Mouse (Mus musculus) liver, adult 2 months (tissue): ENCODE data around the gene Olfr507. TPM values are rescaled to one million over a fixed set of nuclear protein-coding genes. Genes with fewer than 3 reads are reported as not detected.
"Not testable (repeated sequence)": the region's sequence is repeated elsewhere in the genome, so short reads cannot be mapped to it uniquely, and the experiment has no call there.

Source experiments
- DNase-seq: peaks from one replicate; pipeline ENCODE4 v3.0.0-alpha.2; 2011; ENCODE audit warnings: low read depth, low spot score; ENCODE audit errors: extremely low read depth
- H3K27ac ChIP-seq: fragments of 200-500 bp; replicated peaks from 2 replicates; pipeline ENCODE4 v1.5.1; 2012; ENCODE audit warnings: low read depth, mild to moderate bottlenecking, control low read depth, inconsistent platforms, low read length; ENCODE audit not compliant: insufficient read depth
- H3K27me3 ChIP-seq: fragments of 200-500 bp; 2 replicates; pipeline ENCODE4 v1.6.1; 2012; ENCODE audit warnings: mild to moderate bottlenecking, moderate library complexity, low read length, inconsistent platforms; ENCODE audit not compliant: control insufficient read depth, insufficient read depth
- H3K36me3 ChIP-seq: fragments of 200-500 bp; 2 replicates; pipeline ENCODE4 v1.6.1; 2012; ENCODE audit warnings: low read length, inconsistent platforms; ENCODE audit not compliant: control insufficient read depth, insufficient read depth
- H3K4me1 ChIP-seq: fragments of 200-500 bp; 2 replicates; pipeline ENCODE4 v1.6.1; 2011; ENCODE audit warnings: low read length; ENCODE audit not compliant: control insufficient read depth, insufficient read depth
- H3K4me3 ChIP-seq: fragments of 200-500 bp; 2 replicates; pipeline ENCODE4 v1.5.1; 2011; ENCODE audit warnings: low read depth, mild to moderate bottlenecking, control low read depth, low read length, moderate library complexity; ENCODE audit not compliant: insufficient read depth
- H3K79me2 ChIP-seq: fragments of 200-500 bp; 2 replicates; pipeline ENCODE4 v1.6.1; 2012; ENCODE audit warnings: inconsistent platforms, mild to moderate bottlenecking, low read length, moderate library complexity; ENCODE audit not compliant: control insufficient read depth, insufficient read depth
- H3K9ac ChIP-seq: fragments of 200-500 bp; 2 replicates; pipeline ENCODE4 v1.6.1; 2012; ENCODE audit warnings: low read depth, mild to moderate bottlenecking, control low read depth, inconsistent platforms, low read length
- CTCF ChIP-seq: fragments of 200-500 bp; IDR thresholded peaks from 2 replicates; pipeline ENCODE4 v1.5.1; 2011; ENCODE audit warnings: low read depth, low read length, control low read depth
- POLR2A ChIP-seq: fragments of 200-500 bp; IDR thresholded peaks from 2 replicates; pipeline ENCODE4 v1.6.1; 2011; ENCODE audit warnings: low read length, control low read depth; ENCODE audit not compliant: insufficient read depth; ENCODE audit errors: extremely low read depth
- WGBS: fragments of 180-500 bp; shearing (Covaris S2); methylation state at CpG from one replicate; pipeline ENCODE4 v1.1.7; 2018; 5-methylcytosine and 5-hydroxymethylcytosine counted together
- polyA plus RNA-seq: library from polyadenylated mRNA; depleted of rRNA; stranded (reverse); fragments of >200 nt; gene quantifications from 2 replicates; pipeline ENCODE4 v1.2.3, GENCODE M21; 2012; rRNA removed
- total RNA-seq: library from RNA; depleted of rRNA; stranded (reverse); fragments of >200 nt; gene quantifications from 2 replicates; pipeline ENCODE4 v1.2.3, GENCODE M21; 2014; rRNA removed

The Olfr507 gene
- total RNA-seq (not detected in 2 replicates), polyA plus RNA-seq (not detected in 2 replicates)

DNA sequence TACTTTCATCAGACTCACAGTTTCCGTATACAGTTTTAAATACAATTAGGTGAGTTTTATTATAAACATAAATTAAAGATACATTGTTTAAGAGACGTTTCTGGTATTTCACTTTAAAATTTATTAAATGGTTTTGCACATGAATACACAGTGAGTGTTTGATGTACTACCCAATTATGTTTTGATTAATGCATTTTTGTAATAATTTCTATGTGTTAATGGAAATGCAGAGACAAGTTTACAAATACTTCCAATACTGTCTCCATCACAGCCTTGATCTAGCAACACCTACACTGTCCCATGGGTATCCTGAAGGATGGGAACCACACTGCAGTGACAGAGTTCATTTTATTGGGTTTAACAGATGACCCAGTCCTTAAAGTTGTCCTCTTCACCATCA is at the start of gene Olfr507:
Gene Olfr507, plus strand, starts transcription at position 301 of the 400 bp plus-strand sequence.
- TF ChIP-seq POLR2A: no peak
- TF ChIP-seq CTCF: no peak
- H3K4me3 ChIP-seq: no peak within 1 kb of the TSS
- no peak for DNase-seq
- H3K9ac ChIP-seq: no peak within 1 kb of the TSS
- no peaks in the 10 kb centered on the region for H3K4me1 ChIP-seq
- no peak within 1 kb of the TSS for H3K27ac ChIP-seq
- H3K27me3 ChIP-seq: no peaks in the 10 kb centered on the region
- 56% methylated on average over 2 of the region's 2 CpGs for WGBS
- H3K36me3 ChIP-seq: no peaks in the 10 kb centered on the region
- no peaks in the 10 kb centered on the region for H3K79me2 ChIP-seq

GRCm38 (mm10) chr7:108589797-108590196 is 31.8 kb upstream of the Olfr507 start:
- DNase-seq: no peak
- Histone ChIP-seq H3K4me1 (no peaks in the 10 kb centered on the region), H3K4me3 (no peak overlapping the region), H3K27ac (no peak overlapping the region), H3K36me3 (no peaks in the 10 kb centered on the region), H3K27me3 (no peaks in the 10 kb centered on the region), H3K79me2 (no peaks in the 10 kb centered on the region), H3K9ac (no peak overlapping the region)
- 100% methylated on average over 1 of the region's 1 CpGs for WGBS
- TF ChIP-seq POLR2A (no peak), CTCF (no peak)

DNA sequence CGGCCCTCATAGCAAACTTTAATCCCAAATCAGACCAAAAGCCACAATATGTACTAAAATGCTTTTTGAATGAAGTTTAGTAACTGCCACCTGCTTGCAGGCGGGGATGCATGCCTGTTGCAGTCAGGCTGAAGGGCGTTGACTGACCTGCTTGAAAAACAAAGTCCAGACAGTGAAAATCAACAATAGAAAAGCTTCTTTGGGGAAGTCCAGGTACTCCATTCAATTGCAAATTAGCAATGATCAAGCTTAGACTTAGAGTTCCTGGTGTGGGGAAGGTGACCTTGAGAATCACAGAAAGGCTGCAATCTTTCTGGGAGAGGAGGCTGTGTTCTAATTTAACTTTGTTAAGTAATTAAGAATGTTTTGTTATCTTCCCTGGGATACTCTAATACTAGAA is 19.7 kb upstream of the Olfr507 start:
- not testable (repeated sequence) for H3K4me3 ChIP-seq, H3K79me2 ChIP-seq, H3K27me3 ChIP-seq, H3K4me1 ChIP-seq, DNase-seq, H3K9ac ChIP-seq, H3K36me3 ChIP-seq, H3K27ac ChIP-seq
- 60% methylated on average over 3 of the region's 3 CpGs for WGBS

DNA sequence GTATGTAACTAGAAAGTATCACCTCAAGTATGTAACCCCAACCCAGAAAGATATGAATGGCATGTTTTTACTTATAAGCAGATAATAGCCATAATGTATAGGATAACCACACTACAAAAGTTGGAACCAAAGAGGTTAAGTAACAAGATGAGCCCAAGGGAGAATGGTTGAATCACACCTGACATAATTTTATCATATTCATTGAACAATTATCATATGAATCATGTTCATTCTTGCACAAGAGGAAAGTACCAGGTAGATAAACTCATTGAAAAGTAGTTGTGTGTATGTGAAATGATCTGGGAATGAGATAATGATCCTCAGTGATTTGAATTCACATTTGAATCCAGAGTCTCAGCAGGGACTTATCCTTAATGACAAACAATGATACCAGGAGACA is 11.1 kb upstream of the Olfr507 start, which contains the start of gene Olfr506:
Gene Olfr506, plus strand, starts transcription at position 301 of the 400 bp plus-strand sequence.
- TF ChIP-seq CTCF (no peak), POLR2A (no peak)
- Histone ChIP-seq H3K27ac (no peak within 1 kb of the TSS), H3K4me3 (no peak within 1 kb of the TSS), H3K36me3 (no peaks in the 10 kb centered on the region), H3K79me2 (no peaks in the 10 kb centered on the region), H3K27me3 (no peaks in the 10 kb centered on the region), H3K4me1 (no peaks in the 10 kb centered on the region), H3K9ac (no peak within 1 kb of the TSS)
- no peak for DNase-seq

- no peak overlapping the region for H3K9ac ChIP-seq
- H3K36me3 ChIP-seq: no peaks in the 10 kb centered on the region
- 82% methylated on average over 2 of the region's 2 CpGs for WGBS
- H3K4me3 ChIP-seq: no peak overlapping the region
- no peak overlapping the region for H3K27ac ChIP-seq
- H3K79me2 ChIP-seq: no peaks in the 10 kb centered on the region
- TF ChIP-seq POLR2A (no peak), CTCF (no peak)
- H3K4me1 ChIP-seq: no peaks in the 10 kb centered on the region
- no peak for DNase-seq
- no peaks in the 10 kb centered on the region for H3K27me3 ChIP-seq
Measured at GRCm38 (mm10) chr7:108614110-108614509, 7.5 kb upstream of the Olfr507 start.

GRCm38 (mm10) chr7:108616781-108617180 is 4.8 kb upstream of the Olfr507 start:
- not testable (repeated sequence) for H3K4me1 ChIP-seq, H3K79me2 ChIP-seq, H3K4me3 ChIP-seq, DNase-seq, H3K27me3 ChIP-seq, H3K9ac ChIP-seq, H3K27ac ChIP-seq, H3K36me3 ChIP-seq
- 58% methylated on average over 3 of the region's 3 CpGs for WGBS
